Mouse (Mus musculus) 3134 (cell line): ENCODE data around the gene Fbxo6.
"Not testable (repeated sequence)": the region's sequence is repeated elsewhere in the genome, so short reads cannot be mapped to it uniquely, and the experiment has no call there.

Experiments used
- DNase-seq: peaks from one replicate; pipeline ENCODE4 v3.0.0-alpha.2; 2011; ENCODE audit warnings: low spot score; ENCODE audit not compliant: insufficient read length; ENCODE audit errors: extremely low read depth

Gene Fbxo6

GRCm38 (mm10) chr4:148128672-148129071 is 23.3 kb downstream of the Fbxo6 start:
- DNase-seq: no peak

- DNase-seq: no peak
Measured at GRCm38 (mm10) chr4:148128241-148128640, 23.7 kb downstream of the Fbxo6 start.

DNA sequence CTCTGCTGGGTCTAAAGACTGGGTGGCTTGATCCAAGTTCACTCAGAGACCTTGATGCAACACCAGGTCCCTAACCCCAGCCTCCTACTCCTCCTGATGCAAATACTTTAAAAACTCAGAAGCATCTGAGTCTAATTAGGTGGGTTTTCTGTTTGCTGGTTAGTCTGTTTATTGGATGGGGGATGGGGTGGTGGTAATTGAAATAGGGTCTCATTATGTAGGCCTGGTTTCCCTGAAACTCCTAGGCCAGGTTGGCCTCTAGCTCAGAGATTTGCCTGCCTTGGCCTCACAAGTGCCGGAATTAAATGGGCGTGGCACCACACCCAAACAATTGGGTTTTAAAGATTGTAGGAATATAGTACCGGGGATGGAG is 29.3 kb downstream of the Fbxo6 start:
- DNase-seq: no peak

DNA sequence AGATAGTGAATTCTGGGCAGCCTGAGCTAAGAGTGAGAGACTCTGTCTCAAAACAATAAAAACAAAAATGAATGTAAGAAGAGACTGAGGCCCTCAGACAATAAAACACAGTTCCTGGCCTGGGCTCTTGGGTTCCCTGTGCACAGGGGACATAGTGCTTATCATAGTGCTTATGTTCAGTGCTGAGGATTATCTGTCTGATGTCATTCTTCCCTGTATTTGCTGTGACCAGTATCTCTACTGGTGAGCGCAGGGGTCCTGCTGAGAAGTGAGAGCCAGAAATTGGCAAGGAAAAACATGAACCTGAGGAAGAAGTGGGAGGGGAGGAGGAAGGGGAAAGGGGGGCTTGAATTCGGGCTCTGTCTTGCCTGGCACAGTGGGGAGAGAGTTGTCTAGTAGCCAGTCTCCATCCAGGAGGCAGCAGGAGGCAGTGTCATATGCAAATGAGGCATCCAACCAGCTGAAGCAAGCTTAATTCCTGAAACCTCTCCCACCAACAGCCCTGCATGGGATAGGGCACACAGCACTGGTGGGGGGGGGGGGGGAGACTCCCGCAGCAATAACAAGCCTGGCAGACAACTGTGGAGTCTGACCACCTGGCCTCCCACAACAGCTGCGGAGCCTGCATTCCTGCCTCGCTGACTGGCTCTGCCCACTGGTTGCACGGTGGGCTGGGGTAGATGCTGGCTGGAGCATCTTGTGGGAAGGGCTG is 29.8 kb downstream of the Fbxo6 start:
- DNase-seq: no peak

DNA sequence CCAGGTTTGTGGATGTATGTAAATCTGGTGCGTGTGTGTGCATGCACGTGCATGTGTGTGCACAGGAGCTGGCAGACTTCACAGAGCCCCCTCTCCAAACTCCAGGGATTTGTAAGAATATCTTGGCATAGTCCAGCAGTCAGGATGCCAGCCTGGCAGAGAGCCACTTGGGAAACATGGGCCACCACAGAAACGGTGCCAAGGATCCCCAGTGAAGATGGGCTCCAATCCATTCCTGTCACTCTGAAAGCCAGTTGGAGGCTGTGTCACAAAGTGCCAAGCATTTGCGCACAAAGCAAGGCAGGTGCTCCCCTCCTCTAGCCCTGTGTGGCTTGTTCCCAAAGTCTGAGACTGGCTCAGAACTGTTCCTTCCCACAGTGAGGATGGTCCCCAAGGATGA is 30.6 kb downstream of the Fbxo6 start:
- DNase-seq: no peak

GRCm38 (mm10) chr4:148120555-148120954 is 31.4 kb downstream of the Fbxo6 start:
- no peak for DNase-seq

GRCm38 (mm10) chr4:148119578-148119977 is 32.4 kb downstream of the Fbxo6 start:
- not testable (repeated sequence) for DNase-seq

DNA sequence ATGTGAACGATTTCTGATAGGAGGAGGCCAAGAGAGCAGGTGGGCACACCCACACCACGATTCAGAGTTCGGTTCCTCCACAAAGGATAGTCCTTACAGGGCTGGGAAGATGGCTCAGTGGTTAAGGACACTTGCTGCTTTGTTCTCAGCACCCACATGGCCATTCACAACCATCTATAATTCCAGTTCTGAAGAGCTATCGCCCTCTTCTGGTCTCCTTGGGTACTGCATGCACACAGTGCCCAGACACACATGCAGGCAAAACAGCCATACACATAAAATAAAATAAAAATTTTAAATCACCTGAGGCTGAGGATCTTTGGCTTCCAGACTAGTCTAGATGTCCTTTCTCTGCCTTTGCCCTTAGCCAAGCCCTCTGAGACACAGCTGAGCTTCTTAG is 34.5 kb downstream of the Fbxo6 start:
- no peak for DNase-seq

- DNase-seq: no peak
Measured at GRCm38 (mm10) chr4:148116657-148117056, 35.3 kb downstream of the Fbxo6 start.

- peak; percentile 56 for DNase-seq
Measured at GRCm38 (mm10) chr4:148115467-148115866, 36.5 kb downstream of the Fbxo6 start.

GRCm38 (mm10) chr4:148114758-148115391 is 37.1 kb downstream of the Fbxo6 start:
- DNase-seq: peak; percentile 69

- no peak for DNase-seq
Measured at GRCm38 (mm10) chr4:148112519-148112918, 39.4 kb downstream of the Fbxo6 start.

- DNase-seq: no peak
Measured at GRCm38 (mm10) chr4:148109215-148109614, 42.7 kb downstream of the Fbxo6 start.

- DNase-seq: no peak
Measured at GRCm38 (mm10) chr4:148108565-148109100, 43.3 kb downstream of the Fbxo6 start.

DNA sequence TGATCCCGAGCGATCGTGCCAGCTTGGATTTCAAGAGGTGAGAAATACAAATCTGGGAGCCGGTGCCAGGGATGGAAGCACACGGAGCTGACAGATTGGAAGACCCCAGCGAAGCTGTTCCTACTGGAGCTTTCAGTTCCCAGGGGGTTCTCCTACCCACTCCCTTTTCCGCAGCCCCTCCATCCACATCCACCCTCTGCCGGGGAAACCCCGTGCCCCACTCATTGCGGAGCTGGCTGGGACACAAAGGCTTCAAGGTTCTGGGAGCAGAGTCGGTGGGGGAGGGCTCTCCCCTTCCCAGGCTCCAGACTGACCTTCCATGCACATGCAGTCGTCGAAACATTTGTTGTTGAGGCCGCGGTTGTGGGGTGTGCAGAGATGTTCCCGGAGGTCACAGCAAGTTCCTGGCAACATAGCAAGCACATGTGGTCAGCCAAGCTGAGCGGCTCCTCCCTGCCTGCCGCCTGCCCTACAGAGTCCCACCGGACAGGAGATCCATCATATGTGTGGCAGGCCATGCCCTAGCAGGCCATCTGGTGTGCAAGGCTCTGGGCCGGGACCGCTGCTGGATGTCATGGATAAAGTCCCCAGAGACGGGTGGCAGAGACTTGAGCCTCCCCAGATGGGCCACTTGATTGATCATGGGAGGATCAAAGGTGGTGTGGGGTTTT is 44.2 kb downstream of the Fbxo6 start:
- DNase-seq: no peak

DNA sequence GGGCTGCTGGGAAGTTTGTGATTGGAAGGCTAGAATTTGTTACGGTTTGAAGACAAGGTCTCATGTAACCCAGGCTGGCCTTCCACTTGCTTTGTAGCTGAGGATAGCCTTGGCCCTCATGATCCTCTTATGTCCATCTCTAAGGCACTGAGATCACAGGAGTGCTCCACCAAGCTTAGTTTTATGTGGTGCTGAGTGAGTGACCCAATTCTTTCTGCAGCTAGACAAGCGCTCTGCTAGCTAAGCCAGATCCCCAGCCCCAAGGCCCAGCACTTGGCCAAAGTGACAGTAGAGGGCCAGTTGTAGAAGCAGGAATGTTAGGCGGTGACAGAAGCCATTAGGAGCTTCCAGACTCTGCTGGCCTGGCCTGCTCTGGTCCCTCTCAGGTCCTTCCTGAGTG is 47.8 kb downstream of the Fbxo6 start:
- DNase-seq: no peak

DNA sequence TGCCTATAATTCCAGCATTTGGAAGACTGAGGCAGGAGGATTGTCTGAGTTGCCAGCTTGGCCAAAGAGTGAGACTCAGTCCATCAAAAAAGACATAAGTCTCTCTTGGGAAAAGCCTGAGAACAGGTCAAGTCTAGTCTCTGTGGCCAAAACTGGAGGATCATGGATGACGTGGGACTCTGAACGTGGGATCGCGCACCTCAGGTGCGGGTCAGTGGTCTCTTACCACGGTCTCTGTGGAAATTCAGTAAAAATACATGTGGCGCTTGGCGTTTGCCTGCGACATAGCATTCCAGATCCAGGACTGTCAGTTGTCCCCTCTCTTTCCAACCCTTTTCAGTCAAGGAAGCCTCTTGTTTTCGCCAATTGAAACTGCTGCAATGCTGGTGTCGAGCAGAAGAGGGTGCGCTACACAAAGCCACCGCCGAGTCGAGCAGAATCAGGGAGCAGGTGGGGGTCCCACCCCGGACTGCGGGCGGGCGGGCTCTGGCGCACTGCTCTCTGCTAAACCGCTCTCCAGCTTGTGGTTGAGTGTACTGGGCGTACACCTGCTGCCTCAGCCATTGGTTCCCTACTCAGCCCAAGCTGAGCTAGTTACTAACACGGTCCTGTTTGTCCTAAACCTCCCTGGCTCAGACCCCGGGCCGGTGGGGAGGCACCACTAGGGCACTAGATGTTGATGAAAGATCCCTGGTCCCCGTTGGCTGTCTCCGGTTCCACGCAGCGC is 50.0 kb downstream of the Fbxo6 start:
- no peak for DNase-seq

- no peak for DNase-seq
Measured at GRCm38 (mm10) chr4:148098666-148099065, 53.3 kb downstream of the Fbxo6 start.

- no peak for DNase-seq
Measured at GRCm38 (mm10) chr4:148097936-148098335, 54.0 kb downstream of the Fbxo6 start.
